Mouse (Mus musculus) myocyte (in vitro differentiated cells): ENCODE data around the gene Hmga2.

Experiments
- CEBPB ChIP-seq: IDR thresholded peaks from 2 replicates; pipeline ENCODE4 v1.6.1; 2011; ENCODE audit warnings: mild to moderate bottlenecking, moderate library complexity; ENCODE audit not compliant: poor library complexity, insufficient read depth, severe bottlenecking
- E2F4 ChIP-seq: IDR thresholded peaks from one replicate; pipeline ENCODE4 v1.6.1; 2011; ENCODE audit warnings: mild to moderate bottlenecking, control low read depth, moderate library complexity; ENCODE audit not compliant: insufficient read depth
- MAX ChIP-seq: IDR thresholded peaks from one replicate; pipeline ENCODE4 v1.6.1; 2011; ENCODE audit warnings: low read depth, mild to moderate bottlenecking, control low read depth
- MYOD1 ChIP-seq, 3 experiments: IDR thresholded peaks; one replicate each; pipeline ENCODE4 v1.6.1; 2011; ENCODE audit warnings: control low read depth in 2 of 3, low read depth in 2 of 3, mild to moderate bottlenecking in 2 of 3, moderate library complexity in 1 of 3; ENCODE audit not compliant: insufficient read length in 2 of 3, control insufficient read depth in 1 of 3
- MYOG ChIP-seq, 3 experiments: IDR thresholded peaks; one replicate each; pipeline ENCODE4 v1.6.1; 2011; ENCODE audit warnings: control low read depth in 2 of 3, low read depth in 2 of 3, mild to moderate bottlenecking in 2 of 3; ENCODE audit not compliant: insufficient read length in 2 of 3, control insufficient read depth in 1 of 3, insufficient read depth in 1 of 3
- POLR2A ChIP-seq: IDR thresholded peaks from one replicate; pipeline ENCODE4 v1.6.1; 2011; ENCODE audit warnings: low read depth, mild to moderate bottlenecking, control low read depth, moderate library complexity; ENCODE audit not compliant: insufficient read length
- POLR2AphosphoS2 ChIP-seq: IDR thresholded peaks from one replicate; pipeline ENCODE4 v1.6.1; 2011; ENCODE audit warnings: low read depth, control low read depth; ENCODE audit not compliant: insufficient read length
- SRF ChIP-seq: IDR thresholded peaks from one replicate; pipeline ENCODE4 v1.6.1; 2011; ENCODE audit warnings: low read depth; ENCODE audit not compliant: control insufficient read depth, insufficient read length
- TCF12 ChIP-seq: IDR thresholded peaks from one replicate; pipeline ENCODE4 v1.6.1; 2011; ENCODE audit warnings: mild to moderate bottlenecking, control low read depth; ENCODE audit not compliant: poor library complexity, insufficient read depth, severe bottlenecking
- USF1 ChIP-seq: IDR thresholded peaks from one replicate; pipeline ENCODE4 v1.6.1; 2011; ENCODE audit warnings: low read depth, mild to moderate bottlenecking, control low read depth, moderate library complexity

GRCm38 (mm10) chr10:120338841-120339240, 137.4 kb downstream of the Hmga2 start:
- TF ChIP-seq CEBPB (no peak), USF1 (no peak), POLR2A (no peak), E2F4 (no peak), MYOG (IDR thresholded peaks at IDR 0.05; ENCODE audit: control insufficient read depth in 1 of 3, insufficient read depth in 1 of 3, insufficient read length in 2 of 3, low read depth in 2 of 3) (no peak), POLR2AphosphoS2 (no peak), SRF (no peak), TCF12 (no peak), MAX (no peak), MYOD1 (IDR thresholded peaks at IDR 0.05; ENCODE audit: control insufficient read depth in 1 of 3, insufficient read length in 2 of 3, low read depth in 2 of 3) (no peak)
